Mouse (Mus musculus): ENCODE results near the gene Phactr2. TPM values are rescaled to one million over a fixed set of nuclear protein-coding genes. Genes with fewer than 3 reads are reported as not detected.

The Phactr2 gene
- total and polyA plus RNA-seq, 3 experiments = 0.33 TPM; not detected in 2

DNA sequence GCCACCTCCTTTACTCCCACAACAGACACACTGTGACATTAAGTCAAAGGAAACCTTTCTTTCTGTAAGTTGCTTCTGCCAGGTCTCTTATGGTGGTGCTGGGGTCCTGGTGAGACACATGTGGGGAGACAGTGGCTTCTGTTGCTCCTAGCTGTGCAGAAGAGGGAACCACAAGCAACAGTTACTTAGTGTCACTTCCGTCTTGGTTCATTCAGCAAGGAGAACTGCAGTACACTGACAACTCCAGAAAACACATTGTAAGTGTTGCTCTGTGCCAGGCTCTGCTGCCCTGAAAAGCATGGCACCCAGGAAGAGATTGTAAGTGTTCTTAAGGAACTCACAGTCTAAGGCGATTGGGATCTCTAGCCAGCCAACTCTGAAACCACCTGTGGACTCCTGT is 25.1 kb upstream of the Phactr2 start, which contains the start of gene Fuca2:
Fuca2 (plus strand) TSS at position 210 of the 400 bp plus-strand sequence.
- no peak for TF ChIP-seq CTCF (IDR thresholded peaks at IDR 0.05; ENCODE audit: low read depth, low read length)
- no peak for TF ChIP-seq TAL1 (conservative IDR thresholded peaks at IDR 0.05; ENCODE audit: low read depth, low read length)
- TF ChIP-seq POLR2AphosphoS5 (IDR thresholded peaks at IDR 0.05; ENCODE audit: insufficient replicate concordance, low read depth, low read length) = no peak
- no peak for TF ChIP-seq GATA1 (IDR thresholded peaks at IDR 0.05; ENCODE audit: borderline replicate concordance, low read length)
- TF ChIP-seq GATA2 (IDR thresholded peaks at IDR 0.05; ENCODE audit: borderline replicate concordance, low read depth, low read length) = no peak
- ATAC-seq (ENCODE audit: extremely low read depth, insufficient number of reproducible peaks, low FRiP score, poor library complexity, severe bottlenecking) (no peak), DNase-seq (ENCODE audit: low spot score) (no peak)
- no peaks in the 10 kb centered on the region for H3K4me1 ChIP-seq (ENCODE audit: insufficient read depth, low read depth, low read length)
- H3K27me3 ChIP-seq (ENCODE audit: insufficient read depth, low read length) = 0 out of 2 replicates have a peak, but pooled peaks cover 2% of the 10 kb centered on the region
- H3K4me3 ChIP-seq (ENCODE audit: low read depth, low read length) = no peak within 1 kb of the TSS
- H3K36me3 ChIP-seq (replicated peaks) = no peaks in the 10 kb centered on the region
- no peaks in the 10 kb centered on the region for H3K9me3 ChIP-seq (replicated peaks)

DNA sequence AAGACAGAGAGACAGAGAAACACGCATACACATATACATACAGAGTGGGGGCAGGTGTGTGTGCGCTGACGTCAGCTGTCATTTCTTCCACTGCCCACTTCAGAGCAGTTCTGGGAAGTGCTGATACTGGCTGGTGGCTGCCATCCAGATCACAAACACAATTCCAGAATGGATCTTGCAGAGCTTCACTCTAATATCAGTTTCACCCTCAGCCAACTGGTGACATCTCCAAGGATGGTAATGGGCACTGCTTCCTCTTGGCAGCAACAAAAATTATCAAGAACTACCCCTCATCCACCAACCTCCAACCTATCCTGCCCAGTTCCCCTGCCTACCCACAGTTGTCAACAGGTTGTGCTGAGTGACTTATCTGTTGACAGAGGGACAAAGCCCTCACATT is 22.1 kb upstream of the Phactr2 start:
- ATAC-seq (ENCODE audit: extremely low read depth, insufficient number of reproducible peaks, low FRiP score, poor library complexity, severe bottlenecking) (no peak), DNase-seq (ENCODE audit: low spot score) (no peak)
- H3K4me1 ChIP-seq (ENCODE audit: insufficient read depth, low read depth, low read length) = no peaks in the 10 kb centered on the region
- no peaks in the 10 kb centered on the region for H3K36me3 ChIP-seq (replicated peaks)
- H3K9me3 ChIP-seq (replicated peaks) = no peaks in the 10 kb centered on the region
- no peak overlapping the region for H3K4me3 ChIP-seq (ENCODE audit: low read depth, low read length)
- 0 out of 2 replicates have a peak, but pooled peaks cover 2% of the 10 kb centered on the region for H3K27me3 ChIP-seq (ENCODE audit: insufficient read depth, low read length)
- TF ChIP-seq GATA1 (IDR thresholded peaks at IDR 0.05; ENCODE audit: borderline replicate concordance, low read length) (no peak), CTCF (IDR thresholded peaks at IDR 0.05; ENCODE audit: low read depth, low read length) (no peak)

DNA sequence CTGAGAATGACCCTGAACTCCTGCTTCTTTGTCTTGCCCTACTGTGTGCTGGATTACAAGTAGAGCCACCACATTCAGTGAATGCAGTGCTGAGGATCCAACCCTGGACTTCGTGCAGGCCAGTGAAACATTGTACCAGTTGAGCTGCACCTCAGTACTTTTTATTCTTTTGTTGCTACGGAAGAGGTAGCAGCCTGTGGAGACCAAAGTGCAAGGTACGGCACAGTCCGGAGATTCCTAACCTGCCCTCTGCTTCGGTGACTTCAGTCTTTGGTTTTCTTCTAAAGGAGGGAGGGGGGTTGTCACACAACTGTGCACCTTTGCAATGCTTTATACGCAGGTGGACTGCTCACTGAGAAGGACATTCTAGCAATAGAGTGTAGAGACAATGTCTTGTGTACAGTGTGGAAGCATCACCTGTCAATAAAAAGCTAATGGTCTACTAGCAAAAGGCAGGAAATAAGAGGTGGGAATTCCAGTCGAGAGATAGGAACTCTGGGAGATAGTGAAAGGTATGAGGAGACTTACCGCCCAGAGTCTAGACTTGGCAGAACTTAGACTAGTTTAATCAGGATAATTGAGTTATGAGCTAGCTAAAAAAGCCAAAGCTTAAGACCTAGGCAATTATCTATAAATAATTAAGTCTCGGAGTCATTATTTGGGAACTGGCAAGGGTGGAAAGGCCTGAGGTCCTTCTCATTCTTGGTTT is 19.9 kb upstream of the Phactr2 start:
- no peak for DNase-seq (ENCODE audit: low spot score)
- TF ChIP-seq GATA1 (IDR thresholded peaks at IDR 0.05; ENCODE audit: borderline replicate concordance, low read length) (no peak), CTCF (IDR thresholded peaks at IDR 0.05; ENCODE audit: low read depth, low read length) (no peak), GATA2 (IDR thresholded peaks at IDR 0.05; ENCODE audit: borderline replicate concordance, low read depth, low read length) (no peak), TAL1 (conservative IDR thresholded peaks at IDR 0.05; ENCODE audit: low read depth, low read length) (no peak), POLR2AphosphoS5 (IDR thresholded peaks at IDR 0.05; ENCODE audit: insufficient replicate concordance, low read depth, low read length) (no peak)
- Histone ChIP-seq H3K4me3 (ENCODE audit: low read depth, low read length) (no peak overlapping the region), H3K27me3 (ENCODE audit: insufficient read depth, low read length) (no peaks in the 10 kb centered on the region), H3K4me1 (ENCODE audit: insufficient read depth, low read depth, low read length) (no peaks in the 10 kb centered on the region), H3K36me3 (replicated peaks) (no peaks in the 10 kb centered on the region), H3K9me3 (replicated peaks) (no peaks in the 10 kb centered on the region)
- ATAC-seq (ENCODE audit: extremely low read depth, insufficient number of reproducible peaks, low FRiP score, poor library complexity, severe bottlenecking) = no peak

GRCm38 (mm10) chr10:13489671-13490070 is 15.5 kb upstream of the Phactr2 start:
- no peak for TF ChIP-seq GATA1 (IDR thresholded peaks at IDR 0.05; ENCODE audit: borderline replicate concordance, low read length)
- no peak for TF ChIP-seq TAL1 (conservative IDR thresholded peaks at IDR 0.05; ENCODE audit: low read depth, low read length)
- TF ChIP-seq GATA2 (IDR thresholded peaks at IDR 0.05; ENCODE audit: borderline replicate concordance, low read depth, low read length) = no peak
- TF ChIP-seq CTCF (IDR thresholded peaks at IDR 0.05; ENCODE audit: low read depth, low read length) = no peak
- no peak for TF ChIP-seq POLR2AphosphoS5 (IDR thresholded peaks at IDR 0.05; ENCODE audit: insufficient replicate concordance, low read depth, low read length)
- Histone ChIP-seq H3K27me3 (ENCODE audit: insufficient read depth, low read length) (no peaks in the 10 kb centered on the region), H3K9me3 (replicated peaks) (no peaks in the 10 kb centered on the region), H3K4me3 (ENCODE audit: low read depth, low read length) (no peak overlapping the region), H3K4me1 (ENCODE audit: insufficient read depth, low read depth, low read length) (no peaks in the 10 kb centered on the region), H3K36me3 (replicated peaks) (no peaks in the 10 kb centered on the region)
- ATAC-seq (ENCODE audit: extremely low read depth, insufficient number of reproducible peaks, low FRiP score, poor library complexity, severe bottlenecking) = no peak
- no peak for DNase-seq (ENCODE audit: low spot score)

DNA sequence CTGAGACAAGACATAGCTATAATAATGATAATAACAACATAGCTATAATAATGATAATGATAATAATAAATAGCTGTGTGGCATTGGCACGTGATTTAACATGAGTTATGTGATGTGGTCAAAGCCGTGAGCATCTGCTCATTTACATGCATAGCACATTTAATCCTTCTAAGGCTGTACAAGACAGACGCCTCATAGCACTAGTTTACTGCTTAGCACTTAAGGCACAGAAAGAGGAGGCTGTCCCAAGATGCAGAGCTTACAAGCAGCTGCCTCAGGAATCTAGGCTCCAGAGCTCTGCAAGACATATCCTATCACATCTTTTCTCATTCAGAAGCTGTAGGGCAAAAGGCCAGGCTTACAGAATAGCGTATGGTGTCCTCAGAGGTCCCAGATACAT is 11.7 kb upstream of the Phactr2 start:
- Histone ChIP-seq H3K27me3 (ENCODE audit: insufficient read depth, low read length) (no peaks in the 10 kb centered on the region), H3K4me1 (ENCODE audit: insufficient read depth, low read depth, low read length) (no peaks in the 10 kb centered on the region), H3K9me3 (replicated peaks) (no peaks in the 10 kb centered on the region), H3K4me3 (ENCODE audit: low read depth, low read length) (no peak overlapping the region), H3K36me3 (replicated peaks) (no peaks in the 10 kb centered on the region)
- TF ChIP-seq CTCF (IDR thresholded peaks at IDR 0.05; ENCODE audit: low read depth, low read length) = no peak
- TF ChIP-seq GATA1 (IDR thresholded peaks at IDR 0.05; ENCODE audit: borderline replicate concordance, low read length) = no peak
- TF ChIP-seq GATA2 (IDR thresholded peaks at IDR 0.05; ENCODE audit: borderline replicate concordance, low read depth, low read length) = no peak
- no peak for TF ChIP-seq POLR2AphosphoS5 (IDR thresholded peaks at IDR 0.05; ENCODE audit: insufficient replicate concordance, low read depth, low read length)
- TF ChIP-seq TAL1 (conservative IDR thresholded peaks at IDR 0.05; ENCODE audit: low read depth, low read length) = no peak
- DNase-seq (ENCODE audit: low spot score) = no peak
- no peak for ATAC-seq (ENCODE audit: extremely low read depth, insufficient number of reproducible peaks, low FRiP score, poor library complexity, severe bottlenecking)

GRCm38 (mm10) chr10:13479341-13479740 is 5.1 kb upstream of the Phactr2 start:
- ATAC-seq (ENCODE audit: extremely low read depth, insufficient number of reproducible peaks, low FRiP score, poor library complexity, severe bottlenecking) (no peak), DNase-seq (ENCODE audit: low spot score) (no peak)
- Histone ChIP-seq H3K36me3 (replicated peaks) (no peaks in the 10 kb centered on the region), H3K9me3 (replicated peaks) (no peaks in the 10 kb centered on the region), H3K4me3 (ENCODE audit: low read depth, low read length) (no peak overlapping the region), H3K27me3 (ENCODE audit: insufficient read depth, low read length) (peaks cover 4% of the 10 kb centered on the region; the same call in 1 of the 2 replicates), H3K4me1 (ENCODE audit: insufficient read depth, low read depth, low read length) (no peaks in the 10 kb centered on the region)
- TF ChIP-seq GATA1 (IDR thresholded peaks at IDR 0.05; ENCODE audit: borderline replicate concordance, low read length) (no peak), TAL1 (conservative IDR thresholded peaks at IDR 0.05; ENCODE audit: low read depth, low read length) (no peak), GATA2 (IDR thresholded peaks at IDR 0.05; ENCODE audit: borderline replicate concordance, low read depth, low read length) (no peak), POLR2AphosphoS5 (IDR thresholded peaks at IDR 0.05; ENCODE audit: insufficient replicate concordance, low read depth, low read length) (no peak), CTCF (IDR thresholded peaks at IDR 0.05; ENCODE audit: low read depth, low read length) (no peak)
